ENCODE assay signal across 31 mouse cellular contexts in the genomic region with DNA sequence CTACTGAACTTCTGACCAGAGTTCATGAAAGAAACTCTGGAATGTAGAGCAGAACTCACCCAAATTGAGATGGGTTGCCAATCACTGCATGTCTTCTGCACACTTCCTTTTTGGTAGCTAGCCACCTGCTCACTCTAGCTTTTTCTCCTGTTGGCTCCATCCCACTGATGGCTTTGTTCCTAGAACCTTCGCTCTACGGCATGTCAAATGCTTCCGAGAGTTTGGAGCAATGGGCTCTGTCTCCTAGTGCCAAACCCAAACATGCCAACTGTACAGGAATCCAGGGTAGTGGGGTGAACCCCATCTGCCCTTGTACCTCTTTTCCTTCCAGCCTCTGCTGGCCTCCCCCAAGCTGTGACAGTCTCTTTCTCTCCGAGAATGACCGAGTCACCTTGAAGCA.
DNase-seq lines count a peak whose midpoint lies in the region; ATAC-seq and TF ChIP-seq lines count a peak whose summit lies in the region.
"Had no signal": no experiment of that assay in that cellular context is flagged by ENCODE, and none has a peak within 500 bp of the region (broad histone marks: within the 10 kb centered on the region; RNA-seq: fewer than 3 reads in every experiment).

No protein-coding gene starts in this region.

- no peaks in the 10 kb centered on the region for H3K9me3 ChIP-seq in hindbrain, postnatal 0 days (ENCODE audit: low read length)
- no peaks in the 10 kb centered on the region for H3K9me3 ChIP-seq in hindbrain, embryonic 16.5 days (ENCODE audit: control insufficient read depth, low read length)
- H3K9me3 ChIP-seq: embryonic facial prominence, embryonic 10.5 days; embryonic facial prominence, embryonic 15.5 days; forebrain, embryonic 12.5 days; heart, embryonic 10.5 days; heart, embryonic 15.5 days; hindbrain, embryonic 12.5 days; liver, embryonic 12.5 days; midbrain, embryonic 12.5 days; neural tube, embryonic 15.5 days had no signal

- no peak for TF ChIP-seq CTCF in hindbrain, postnatal 0 days (IDR thresholded peaks at IDR 0.05; ENCODE audit: low read depth)

- no peak overlapping the region for H3K4me3 ChIP-seq in hindbrain, postnatal 0 days (ENCODE audit: low read length)
- H3K4me3 ChIP-seq in hindbrain, embryonic 16.5 days (ENCODE audit: low read length), result no peak overlapping the region
- H3K4me3 ChIP-seq: embryonic facial prominence, embryonic 10.5 days; embryonic facial prominence, embryonic 15.5 days; forebrain, embryonic 12.5 days; heart, embryonic 10.5 days; heart, embryonic 15.5 days; hindbrain, embryonic 12.5 days; layer of hippocampus, adult 2 months; left cerebral cortex, adult 2 months; liver, embryonic 12.5 days; megakaryocyte, embryonic 14.5 days; midbrain, embryonic 12.5 days; neural tube, embryonic 15.5 days had no signal

- ATAC-seq in hindbrain, postnatal 0 days, result no peak
- ATAC-seq in hindbrain, embryonic 16.5 days, result no peak
- peak; percentile 96 for ATAC-seq in cerebellum, adult (ENCODE audit: insufficient number of reproducible peaks, low FRiP score, low TSS enrichment)
- ATAC-seq: liver, embryonic 12.5 days; lung, postnatal 0 days; Patski had no signal

- peak; percentile 42 for DNase-seq in hindbrain, postnatal 0 days (ENCODE audit: low spot score)
- DNase-seq in cerebellum, adult 8-10 months, result peak; percentile 78
- peak; percentile 81 to 88 for DNase-seq in cerebellum, postnatal 25 days
- DNase-seq in T-cell, adult 2 months (ENCODE audit: low spot score), result no peak
- DNase-seq in right cerebral cortex, postnatal 10 days (ENCODE audit: low spot score in 2 of 2), result no peak
- DNase-seq: adrenal gland, postnatal 25 days; gastrocnemius, postnatal 10 days; heart, postnatal 36 days; kidney, adult 2 months; kidney, postnatal 36 days; lung, adult 18-20 months; lung, postnatal 4 days; thymus, adult 2 months; thymus, postnatal 36 days had no signal

- no peak overlapping the region for H3K27ac ChIP-seq in hindbrain, postnatal 0 days
- no peak overlapping the region for H3K27ac ChIP-seq in hindbrain, embryonic 16.5 days (ENCODE audit: low read depth, low read length)
- H3K27ac ChIP-seq: embryonic facial prominence, embryonic 10.5 days; embryonic facial prominence, embryonic 15.5 days; forebrain, embryonic 12.5 days; heart, embryonic 10.5 days; heart, embryonic 15.5 days; hindbrain, embryonic 12.5 days; layer of hippocampus, adult 2 months; liver, embryonic 12.5 days; midbrain, embryonic 12.5 days; neural tube, embryonic 15.5 days had no signal

- no peak overlapping the region for H3K9ac ChIP-seq in hindbrain, postnatal 0 days (replicated peaks; ENCODE audit: low read length)
- no peak overlapping the region for H3K9ac ChIP-seq in hindbrain, embryonic 16.5 days (ENCODE audit: low read depth, low read length)
- H3K9ac ChIP-seq: embryonic facial prominence, embryonic 15.5 days; forebrain, embryonic 12.5 days; heart, embryonic 15.5 days; hindbrain, embryonic 12.5 days; liver, embryonic 12.5 days; midbrain, embryonic 12.5 days; neural tube, embryonic 15.5 days had no signal

- H3K36me3 ChIP-seq in hindbrain, postnatal 0 days (ENCODE audit: insufficient read depth, low read length), result no peaks in the 10 kb centered on the region
- H3K36me3 ChIP-seq in hindbrain, embryonic 16.5 days (ENCODE audit: control insufficient read depth, insufficient read depth, low read length), result no peaks in the 10 kb centered on the region
- H3K36me3 ChIP-seq: embryonic facial prominence, embryonic 10.5 days; embryonic facial prominence, embryonic 15.5 days; forebrain, embryonic 12.5 days; G1E; heart, embryonic 10.5 days; heart, embryonic 15.5 days; hindbrain, embryonic 12.5 days; liver, embryonic 12.5 days; midbrain, embryonic 12.5 days; neural tube, embryonic 15.5 days had no signal

- WGBS in hindbrain, postnatal 0 days, result 62% methylated on average over 5 of the region's 5 CpGs
- 90% methylated on average over 5 of the region's 5 CpGs for WGBS in hindbrain, embryonic 16.5 days

- H3K4me2 ChIP-seq in hindbrain, postnatal 0 days (ENCODE audit: low read depth, low read length), result no peak overlapping the region
- no peak overlapping the region for H3K4me2 ChIP-seq in hindbrain, embryonic 16.5 days (ENCODE audit: low read length)
- H3K4me2 ChIP-seq: embryonic facial prominence, embryonic 15.5 days; forebrain, embryonic 12.5 days; heart, embryonic 15.5 days; hindbrain, embryonic 12.5 days; liver, embryonic 12.5 days; midbrain, embryonic 12.5 days; neural tube, embryonic 15.5 days had no signal

- H3K4me1 ChIP-seq in hindbrain, postnatal 0 days (ENCODE audit: insufficient read depth, low read length), result no peaks in the 10 kb centered on the region
- H3K4me1 ChIP-seq in hindbrain, embryonic 16.5 days (ENCODE audit: control insufficient read depth, insufficient read depth, low read depth, low read length), result no peaks in the 10 kb centered on the region; the same call in 1 of the 2 replicates
- H3K4me1 ChIP-seq: embryonic facial prominence, embryonic 10.5 days; embryonic facial prominence, embryonic 15.5 days; heart, embryonic 10.5 days; heart, embryonic 15.5 days; liver, embryonic 12.5 days; megakaryocyte, embryonic 14.5 days had no signal

- no peaks in the 10 kb centered on the region for H3K27me3 ChIP-seq in hindbrain, postnatal 0 days (ENCODE audit: insufficient read depth, low read length)
- no peaks in the 10 kb centered on the region for H3K27me3 ChIP-seq in hindbrain, embryonic 16.5 days (replicated peaks; ENCODE audit: control insufficient read depth, insufficient read depth, low read length)
- H3K27me3 ChIP-seq: embryonic facial prominence, embryonic 15.5 days; forebrain, embryonic 12.5 days; heart, embryonic 15.5 days; hindbrain, embryonic 12.5 days; liver, embryonic 12.5 days; megakaryocyte, embryonic 14.5 days; midbrain, embryonic 12.5 days; neural tube, embryonic 15.5 days had no signal

Comparison
In these comparisons a context has a peak if more than half of its experiments do, and no peak if none do; other contexts are left out.
1. DNase-seq: peak in hindbrain, postnatal 0 days (single experiment), cerebellum, adult 8-10 months (single experiment) and cerebellum, postnatal 25 days (2 of 2); none in T-cell, adult 2 months (single experiment) and right cerebral cortex, postnatal 10 days (0 of 2).